Mouse (Mus musculus): Measurements from ENCODE around the gene Smim6.

Gene Smim6

GRCm38 (mm10) chr11:115900561-115901337 lies 11.1 kb upstream of the Smim6 start:
- no peak for DNase-seq (ENCODE audit: low spot score)

GRCm38 (mm10) chr11:115901338-115902161 lies 10.3 kb upstream of the Smim6 start:
- DNase-seq (ENCODE audit: low spot score) = no peak

GRCm38 (mm10) chr11:115902177-115902576 lies 9.6 kb upstream of the Smim6 start:
- no peak for DNase-seq (ENCODE audit: low spot score)

GRCm38 (mm10) chr11:115902831-115903230 lies 9.0 kb upstream of the Smim6 start:
- peak; percentile 72 for DNase-seq (ENCODE audit: low spot score)

- DNase-seq (ENCODE audit: low spot score) = no peak
These were observed 8.2 kb upstream of the Smim6 start for GRCm38 (mm10) chr11:115903384-115904230.

GRCm38 (mm10) chr11:115904231-115904955 lies 7.4 kb upstream of the Smim6 start:
- no peak for DNase-seq (ENCODE audit: low spot score)

GRCm38 (mm10) chr11:115904956-115905790 lies 6.6 kb upstream of the Smim6 start:
- DNase-seq (ENCODE audit: low spot score) = peak; percentile 44

GRCm38 (mm10) chr11:115906116-115906515 lies 5.7 kb upstream of the Smim6 start:
- DNase-seq (ENCODE audit: low spot score) = no peak

- no peak for DNase-seq (ENCODE audit: low spot score)
These were observed 5.3 kb upstream of the Smim6 start for GRCm38 (mm10) chr11:115906521-115906920.

GRCm38 (mm10) chr11:115911134-115911561 lies 669 bp upstream of the Smim6 start:
- DNase-seq (ENCODE audit: low spot score) = no peak

GRCm38 (mm10) chr11:115916579-115916978 lies 4.8 kb downstream of the Smim6 start:
- DNase-seq (ENCODE audit: low spot score) = no peak

GRCm38 (mm10) chr11:115918637-115919036 lies 6.8 kb downstream of the Smim6 start:
- no peak for DNase-seq (ENCODE audit: low spot score)

- no peak for DNase-seq (ENCODE audit: low spot score)
These were observed 7.3 kb downstream of the Smim6 start for GRCm38 (mm10) chr11:115919073-115919472.

- peak; percentile 43 for DNase-seq (ENCODE audit: low spot score)
These were observed 8.4 kb downstream of the Smim6 start for GRCm38 (mm10) chr11:115920110-115920818.

GRCm38 (mm10) chr11:115921986-115922385 lies 10.2 kb downstream of the Smim6 start:
- no peak for DNase-seq (ENCODE audit: low spot score)

GRCm38 (mm10) chr11:115929031-115929430 lies 17.2 kb downstream of the Smim6 start:
- no peak for DNase-seq (ENCODE audit: low spot score)

- DNase-seq (ENCODE audit: low spot score) = no peak
These were observed 18.0 kb downstream of the Smim6 start for GRCm38 (mm10) chr11:115929818-115930217.

- DNase-seq (ENCODE audit: low spot score) = no peak
These were observed 19.4 kb downstream of the Smim6 start for GRCm38 (mm10) chr11:115931235-115931634.

GRCm38 (mm10) chr11:115933108-115933746 lies 21.4 kb downstream of the Smim6 start, which contains the start of the genes Sap30bp and Recql5:
Gene Sap30bp (plus strand): TSS chr11:115933282.
Gene Recql5 (minus strand): TSS chr11:115933477.
- DNase-seq (ENCODE audit: low spot score) = peak; percentile 95

All from urinary bladder, postnatal 25 days (tissue).